Mouse (Mus musculus) C2C12 (cell line): ENCODE results near the gene Zfp827.

Experiments
- CEBPB ChIP-seq: IDR thresholded peaks from one replicate; pipeline ENCODE4 v1.6.1; 2011; ENCODE audit warnings: low read depth, mild to moderate bottlenecking, control low read depth, moderate library complexity
- CTCF ChIP-seq: IDR thresholded peaks from one replicate; pipeline ENCODE4 v1.5.1; 2011; ENCODE audit not compliant: control insufficient read depth, insufficient read depth, insufficient read length
- FOSL1 ChIP-seq: IDR thresholded peaks from one replicate; pipeline ENCODE4 v1.8.0; 2011; ENCODE audit warnings: mild to moderate bottlenecking, low read length; ENCODE audit not compliant: poor library complexity, insufficient read depth, severe bottlenecking
- MYOD1 ChIP-seq: IDR thresholded peaks from one replicate; pipeline ENCODE4 v1.6.1; 2011; ENCODE audit warnings: low read depth; ENCODE audit not compliant: control insufficient read depth, insufficient read length
- MYOG ChIP-seq: IDR thresholded peaks from one replicate; pipeline ENCODE4 v1.6.1; 2011; ENCODE audit not compliant: control insufficient read depth, insufficient read length; ENCODE audit errors: extremely low read depth
- USF1 ChIP-seq: IDR thresholded peaks from one replicate; pipeline ENCODE4 v1.6.1; 2011; ENCODE audit warnings: low read depth, mild to moderate bottlenecking, control low read depth, moderate library complexity

DNA sequence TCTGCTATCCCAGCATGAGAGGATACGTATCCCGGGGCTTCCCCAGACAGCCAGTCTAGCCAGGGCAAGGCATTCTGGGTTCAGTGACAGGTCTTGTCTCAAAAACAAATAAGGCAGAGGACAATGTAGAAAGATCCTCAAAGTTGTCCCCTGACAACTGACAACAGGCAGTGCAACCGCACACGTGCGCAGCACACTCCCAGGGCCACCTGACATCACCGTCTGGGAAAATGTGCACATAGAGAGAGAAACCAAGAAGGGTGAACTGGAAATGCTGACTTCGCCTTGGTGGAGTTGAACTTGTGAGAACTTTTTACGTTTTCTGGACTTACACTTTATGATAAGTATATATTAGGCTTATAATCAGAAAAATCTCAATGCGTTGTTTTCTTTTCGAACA lies 121.6 kb downstream of the Zfp827 start:
- no peak for TF ChIP-seq CTCF
- TF ChIP-seq FOSL1: no peak
- TF ChIP-seq MYOG: no peak
- no peak for TF ChIP-seq USF1
- TF ChIP-seq MYOD1: no peak
- no peak for TF ChIP-seq CEBPB
